Mouse (Mus musculus): ENCODE results near the gene Hba-a2.
"Not testable (repeated sequence)": the region's sequence is repeated elsewhere in the genome, so short reads cannot be mapped to it uniquely, and the experiment has no call there.

Hba-a2 gene

GRCm38 (mm10) chr11:32296203-32296602 is at the start of gene Hba-a2:
TSS of gene Hba-a2 (plus strand) at chr11:32296489.
- not testable (repeated sequence) for DNase-seq (ENCODE audit: low spot score)

DNA sequence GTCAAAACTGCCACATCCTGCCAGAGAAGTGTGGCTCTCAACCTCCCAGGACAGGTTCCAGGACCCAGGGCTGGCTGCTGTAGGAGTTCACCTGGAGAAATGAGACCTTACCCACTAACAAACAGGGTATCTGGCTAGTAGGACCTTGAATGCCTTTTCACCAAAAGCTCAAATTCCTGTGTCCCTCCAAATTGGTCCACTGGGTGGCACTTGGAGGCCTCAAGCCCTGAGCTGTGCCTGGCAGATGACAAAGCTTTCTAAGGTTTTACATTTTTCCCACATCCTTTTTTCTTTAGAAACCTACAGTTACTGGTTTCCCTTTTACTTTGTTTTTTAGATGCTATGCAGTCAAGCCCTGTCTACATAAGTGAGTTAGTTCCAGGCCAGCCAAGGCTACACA is 49.2 kb upstream of the Hba-a2 start:
- DNase-seq (ENCODE audit: low spot score), result no peak

DNA sequence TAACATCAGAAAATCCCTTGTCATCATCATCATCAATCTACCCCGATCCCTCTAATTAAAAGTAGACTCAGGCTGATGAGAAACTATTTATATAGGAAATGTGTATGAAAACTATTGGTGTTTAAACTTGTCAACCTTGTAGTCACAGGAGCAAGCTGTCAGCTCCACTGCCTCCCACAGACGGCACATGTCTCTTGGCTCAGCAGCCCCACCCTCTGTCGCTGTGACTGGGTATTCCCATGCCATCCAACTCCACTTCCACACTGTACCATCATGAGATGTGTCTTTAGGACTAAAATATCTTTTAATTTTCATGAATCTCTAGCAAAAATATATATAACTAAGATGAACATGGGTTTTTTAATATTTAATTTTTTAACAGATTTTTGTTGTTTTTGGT is 47.9 kb upstream of the Hba-a2 start:
- no peak for DNase-seq (ENCODE audit: low spot score)

GRCm38 (mm10) chr11:32250880-32251763 is 45.2 kb upstream of the Hba-a2 start:
- no peak for DNase-seq (ENCODE audit: low spot score)

- DNase-seq (ENCODE audit: low spot score), result no peak
Observed at GRCm38 (mm10) chr11:32253121-32253520, 43.2 kb upstream of the Hba-a2 start.

DNA sequence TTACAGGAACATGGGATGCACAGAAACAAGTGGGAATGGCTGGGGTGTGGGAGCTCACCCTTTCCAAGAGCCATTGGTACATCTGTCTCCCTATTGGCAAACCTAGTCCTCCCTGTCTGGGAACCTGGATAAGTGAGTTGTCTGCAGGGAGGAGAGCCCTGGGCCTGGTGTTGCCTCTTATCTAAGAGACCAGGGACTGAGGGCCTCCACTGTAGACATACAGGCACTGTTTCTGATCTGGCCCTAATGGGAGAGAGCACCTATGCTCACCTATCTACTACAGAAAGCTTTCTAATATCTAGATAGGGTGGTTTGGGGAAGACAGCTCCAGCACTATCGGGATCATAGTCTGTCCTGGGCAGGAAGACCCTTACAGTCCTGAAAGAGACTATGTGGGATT is 40.1 kb upstream of the Hba-a2 start:
- DNase-seq (ENCODE audit: low spot score), result no peak

DNA sequence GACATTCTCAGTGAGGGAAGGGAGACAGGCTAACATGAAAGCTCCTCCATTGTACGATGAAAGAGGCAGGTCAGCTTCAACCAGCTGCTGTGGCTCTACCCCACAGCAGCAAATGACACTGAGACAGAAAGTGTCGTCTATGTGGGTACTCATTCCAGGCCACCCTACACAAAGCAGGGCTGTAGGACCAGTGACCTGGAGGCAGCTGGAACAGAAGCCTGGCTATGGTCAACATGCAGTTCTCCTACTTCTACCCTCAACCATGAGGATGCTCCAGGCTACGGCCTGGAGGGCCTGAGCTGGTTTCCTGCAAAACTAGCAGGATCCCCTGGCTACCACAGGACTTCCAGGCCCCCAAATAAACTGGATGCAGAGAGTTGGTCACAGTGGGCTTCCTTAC is 39.7 kb upstream of the Hba-a2 start:
- DNase-seq (ENCODE audit: low spot score), result no peak

DNA sequence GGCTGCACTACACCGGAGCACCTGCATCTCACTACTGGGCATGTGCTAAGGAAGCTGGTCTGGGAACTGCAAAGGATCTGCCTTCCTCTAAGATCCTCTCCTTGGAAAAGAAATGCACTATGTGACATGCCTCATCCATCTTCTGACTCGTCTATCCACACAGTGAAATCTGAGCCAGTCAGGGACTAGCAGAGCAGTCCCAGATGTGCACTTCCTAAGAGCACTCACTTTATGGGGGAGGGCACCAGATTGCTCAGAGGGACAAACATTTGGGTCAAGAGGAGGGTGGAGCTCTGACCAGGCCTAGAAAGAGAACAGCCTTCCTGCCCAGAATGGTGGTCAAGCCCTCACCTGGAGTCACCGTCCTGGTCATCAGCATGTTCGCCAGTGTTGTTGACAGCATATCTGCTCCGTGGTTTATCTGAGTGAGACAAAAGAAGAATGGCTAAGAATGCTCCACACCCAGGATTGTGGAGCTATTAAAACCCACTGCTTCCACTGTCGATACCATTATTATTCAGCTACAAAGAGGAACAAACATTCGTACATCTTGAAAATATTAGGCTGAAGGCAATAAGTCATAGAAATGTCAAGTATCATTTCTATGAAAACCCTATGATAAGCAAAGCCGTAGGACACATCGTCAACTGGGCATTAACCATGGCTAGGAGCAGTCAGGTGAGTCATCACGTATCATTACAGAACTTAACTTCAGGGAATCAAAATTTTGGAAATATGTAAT is 33.4 kb upstream of the Hba-a2 start:
- no peak for DNase-seq (ENCODE audit: low spot score)

DNA sequence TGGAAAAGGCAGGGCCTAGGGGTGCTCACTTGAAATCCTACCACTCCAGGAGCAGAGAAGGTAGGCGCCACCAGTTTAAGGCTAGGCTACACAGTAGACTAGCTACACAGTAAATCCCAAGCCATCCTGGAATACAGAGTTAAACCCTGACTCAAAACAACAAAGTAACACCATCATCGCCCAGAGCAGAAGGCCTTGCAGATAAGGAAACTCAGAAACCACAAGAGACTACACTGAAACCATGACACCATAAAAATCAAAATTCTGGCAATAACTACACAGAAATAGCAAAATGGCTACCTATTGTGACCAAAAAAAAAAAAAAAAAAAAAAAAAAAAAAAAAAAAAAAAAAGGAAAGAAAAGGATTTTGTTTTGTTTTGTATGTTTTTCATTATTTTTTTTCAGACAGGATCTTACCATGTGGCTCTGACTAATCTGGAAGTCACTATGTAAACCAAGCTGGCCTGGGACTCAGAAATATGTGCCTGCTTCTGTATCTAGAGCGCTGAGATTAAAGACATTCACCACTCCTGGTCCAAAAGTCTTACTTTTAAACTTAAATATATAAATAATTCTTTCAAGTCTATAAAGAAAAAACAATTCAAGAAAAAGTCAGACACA is 31.1 kb upstream of the Hba-a2 start:
- no peak for DNase-seq (ENCODE audit: low spot score)

- DNase-seq (ENCODE audit: low spot score), result no peak
Observed at GRCm38 (mm10) chr11:32266194-32266593, 30.1 kb upstream of the Hba-a2 start.

DNA sequence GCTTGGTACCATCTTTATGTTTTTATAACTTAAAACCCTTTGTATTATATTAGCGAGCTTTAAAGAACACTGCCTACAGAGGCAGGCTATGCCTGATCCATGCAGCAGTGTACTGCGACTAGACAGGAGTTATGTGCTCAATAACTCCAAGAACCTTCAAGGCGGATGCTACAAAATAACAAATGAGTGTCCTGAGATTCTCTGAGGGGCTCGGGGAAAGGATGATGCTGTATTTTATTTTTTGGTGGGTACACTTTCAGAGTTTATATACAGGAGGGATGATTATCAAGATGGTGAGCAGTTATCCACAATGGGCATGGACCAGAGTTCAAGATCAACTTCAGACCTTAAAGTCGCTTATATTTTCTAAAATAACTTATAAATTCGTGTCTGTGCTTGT is 29.5 kb upstream of the Hba-a2 start:
- no peak for DNase-seq (ENCODE audit: low spot score)

GRCm38 (mm10) chr11:32267188-32267884 is 29.0 kb upstream of the Hba-a2 start, which contains the start of gene Nprl3:
TSS of gene Nprl3 (minus strand) at chr11:32267707.
- DNase-seq (ENCODE audit: low spot score), result peak; percentile 93

DNA sequence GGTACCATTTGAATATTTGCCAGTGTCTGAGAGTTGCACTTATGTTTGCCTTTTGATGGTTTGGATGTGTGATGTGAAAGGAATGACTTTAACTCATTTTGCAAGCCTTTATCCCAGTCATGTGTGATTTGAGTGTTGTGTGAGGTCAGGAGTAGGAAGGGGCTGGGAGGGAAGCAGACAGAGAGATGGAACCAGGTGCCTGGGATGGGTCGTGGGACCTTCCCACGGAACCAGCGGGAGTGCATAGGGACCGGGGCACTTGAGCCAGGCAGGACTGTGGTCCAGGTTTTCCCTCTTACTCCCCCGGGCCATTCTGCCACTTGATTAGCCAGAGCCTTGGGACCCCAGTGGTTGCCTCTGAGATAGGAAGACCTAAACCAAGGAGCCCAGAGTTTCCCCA is 28.3 kb upstream of the Hba-a2 start:
- no peak for DNase-seq (ENCODE audit: low spot score)

DNA sequence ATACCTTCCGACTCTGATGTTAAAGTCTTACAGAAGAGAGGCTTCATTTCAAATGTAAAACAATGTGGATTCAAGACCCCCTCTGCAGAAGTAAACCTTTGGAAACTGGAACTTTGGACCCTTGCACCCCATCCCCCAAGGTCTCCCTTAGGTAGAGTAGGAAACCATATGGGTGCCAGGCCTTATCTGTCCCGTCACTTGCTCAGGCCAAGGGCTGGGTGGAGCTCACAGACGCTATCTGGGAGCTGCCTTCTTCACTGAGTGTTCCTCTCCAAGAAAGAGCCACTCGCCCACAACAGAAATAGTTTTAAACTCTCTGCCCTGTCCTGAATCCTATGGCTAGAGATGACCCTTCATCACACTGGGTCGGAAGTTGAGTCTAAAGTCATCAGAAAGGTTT is 27.3 kb upstream of the Hba-a2 start:
- no peak for DNase-seq (ENCODE audit: low spot score)

- DNase-seq (ENCODE audit: low spot score), result no peak
Observed at GRCm38 (mm10) chr11:32271178-32271577, 25.1 kb upstream of the Hba-a2 start.

DNA sequence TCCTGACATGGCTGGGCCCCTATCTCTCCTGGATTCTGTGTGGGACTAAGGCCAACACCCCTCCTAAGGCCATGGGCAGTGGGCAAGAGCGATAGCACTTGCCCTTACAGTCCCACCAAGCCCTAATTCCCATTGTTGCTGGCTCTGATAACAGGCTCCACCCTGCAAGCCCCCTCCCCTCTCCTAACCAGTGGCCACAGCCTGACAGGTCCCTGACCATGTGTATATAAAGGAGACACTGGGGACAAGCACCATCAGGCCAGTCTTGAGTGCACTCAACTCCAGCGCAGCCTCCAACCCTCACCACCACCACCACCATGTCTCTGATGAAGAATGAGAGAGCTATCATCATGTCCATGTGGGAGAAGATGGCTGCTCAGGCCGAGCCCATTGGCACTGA is 19.9 kb upstream of the Hba-a2 start, which contains the start of gene Hba-x:
TSS of gene Hba-x (plus strand) at position 54 of the 400 bp plus-strand sequence.
- DNase-seq (ENCODE audit: low spot score), result no peak

- DNase-seq (ENCODE audit: low spot score), result no peak
Observed at GRCm38 (mm10) chr11:32277736-32278457, 18.4 kb upstream of the Hba-a2 start.

DNA sequence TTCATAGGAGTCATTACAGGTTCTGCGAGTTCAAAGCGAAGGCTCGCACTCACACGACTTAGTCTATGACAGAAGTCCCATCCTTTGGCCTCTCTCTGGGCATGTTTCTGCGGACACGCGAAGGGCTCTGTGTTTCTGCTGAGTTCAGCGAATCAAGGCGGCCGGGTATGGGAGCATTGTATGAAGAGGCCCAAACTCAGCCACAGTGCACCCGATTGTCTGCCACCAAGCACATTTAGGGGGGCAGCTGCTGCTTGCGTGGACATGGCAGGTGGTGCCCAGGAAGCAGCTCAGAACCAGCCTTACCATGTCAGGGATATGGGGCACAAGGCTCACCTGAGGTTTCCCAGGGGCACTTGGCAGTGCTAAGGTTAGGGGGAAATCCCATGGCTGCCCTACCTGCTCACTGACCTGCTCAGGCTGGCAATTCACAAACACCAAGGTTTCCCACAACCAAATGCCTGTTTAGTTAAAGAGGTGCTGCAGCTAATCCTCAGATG is 17.8 kb upstream of the Hba-a2 start:
- no peak for DNase-seq (ENCODE audit: low spot score)

- DNase-seq (ENCODE audit: low spot score), result no peak
Observed at GRCm38 (mm10) chr11:32280646-32281045, 15.6 kb upstream of the Hba-a2 start.

GRCm38 (mm10) chr11:32281416-32282144 is 14.7 kb upstream of the Hba-a2 start:
- no peak for DNase-seq (ENCODE audit: low spot score)
